Mouse (Mus musculus) lung, postnatal 10 days (tissue): ENCODE results near the gene Nodal.
A peak's percentile ranks its signal among the peaks of the same experiment; 100 is the strongest.
"Not testable (repeated sequence)": the region's sequence is repeated elsewhere in the genome, so short reads cannot be mapped to it uniquely, and the experiment has no call there.

Experiments
- DNase-seq: peaks from one replicate; pipeline ENCODE4 v3.0.0; 2021

Nodal gene

DNA sequence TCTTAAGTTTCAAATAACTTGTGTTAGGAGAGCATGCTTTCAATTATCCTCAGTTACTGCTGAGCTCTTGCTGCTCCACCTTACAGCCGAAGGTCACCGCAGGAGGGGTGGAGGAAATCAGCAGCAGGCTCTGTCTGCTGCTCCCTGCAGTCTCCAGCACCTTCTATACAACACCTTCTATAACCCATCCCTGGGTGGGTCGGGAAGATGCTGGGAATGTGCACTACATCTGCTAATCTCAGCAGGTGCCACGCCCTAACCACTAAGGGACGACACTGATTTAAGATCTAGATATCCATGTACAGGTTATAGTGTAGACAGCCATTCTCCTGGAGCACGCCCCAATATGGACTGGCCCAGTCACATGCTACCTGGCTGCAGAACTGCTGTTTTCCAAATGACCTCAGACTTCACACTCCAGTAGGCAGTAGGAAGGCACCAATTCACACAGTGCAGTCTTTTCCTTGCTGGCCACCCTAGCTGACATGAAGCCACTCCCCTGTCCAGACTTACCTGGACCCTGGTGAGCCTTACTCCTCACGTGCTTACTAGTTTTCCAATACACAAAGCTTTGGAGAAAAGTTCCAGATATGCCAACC is 22.5 kb downstream of the Nodal start:
- DNase-seq, result no peak

DNA sequence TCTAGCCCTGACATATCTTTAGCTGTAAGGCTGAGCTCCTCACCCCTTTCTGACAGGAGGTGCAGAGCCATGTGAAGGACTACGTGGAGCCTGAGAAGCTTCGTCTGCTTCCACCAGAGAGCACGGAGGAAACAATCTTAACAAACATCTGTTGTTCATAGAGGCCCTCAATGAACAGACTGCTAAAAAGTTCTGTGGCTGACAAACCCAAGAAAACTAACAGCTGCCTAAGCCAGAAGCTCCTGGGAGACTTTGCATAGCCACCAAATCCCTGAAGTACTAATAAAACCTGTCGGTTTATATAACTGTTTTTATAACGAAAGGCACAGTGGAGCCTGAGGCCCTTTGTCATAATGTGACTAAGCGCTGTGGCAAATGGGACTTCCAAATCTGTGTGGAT is 25.7 kb downstream of the Nodal start:
- no peak for DNase-seq

DNA sequence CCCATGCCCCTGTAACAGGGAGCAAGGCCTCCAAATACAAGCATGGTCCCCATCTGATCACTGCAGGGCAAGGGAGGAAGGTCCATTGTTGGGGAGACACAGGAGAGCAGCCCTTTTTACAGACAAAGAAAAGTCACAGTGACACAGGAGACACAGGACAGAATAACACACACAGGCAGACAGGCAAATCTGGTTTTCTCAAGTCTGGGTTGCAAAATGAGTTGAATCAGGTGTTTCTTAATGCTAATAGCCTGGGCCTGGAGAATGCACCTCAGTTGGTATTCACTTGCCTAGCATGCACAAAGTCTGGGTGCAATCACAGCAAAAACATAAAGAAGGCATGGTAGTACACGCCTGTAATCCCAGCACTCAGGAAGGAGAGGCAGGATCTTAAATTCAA is 26.1 kb downstream of the Nodal start:
- DNase-seq, result no peak

GRCm38 (mm10) chr10:61445016-61445415 is 27.2 kb downstream of the Nodal start:
- DNase-seq, result no peak

GRCm38 (mm10) chr10:61447581-61448353 is 30.0 kb downstream of the Nodal start:
- no peak for DNase-seq

DNA sequence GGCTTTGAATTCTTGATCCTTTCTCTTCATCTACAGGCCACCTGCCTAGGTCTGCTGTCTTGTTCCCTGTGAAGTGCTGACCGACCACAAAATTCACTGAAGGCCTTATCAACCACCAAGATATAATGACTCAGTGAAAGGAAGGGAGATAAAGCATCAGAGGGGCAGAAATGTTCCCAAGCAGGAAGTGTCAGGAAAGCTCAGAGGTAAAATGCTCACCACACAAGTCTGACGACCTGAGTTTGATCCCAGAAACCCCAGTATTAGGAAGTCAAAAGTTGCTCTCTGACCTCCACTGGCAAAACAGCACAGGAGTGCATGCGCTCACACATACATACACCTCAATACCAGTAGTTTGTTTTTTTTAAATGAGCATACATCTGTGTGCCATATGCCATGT is 31.1 kb downstream of the Nodal start:
- no peak for DNase-seq

- peak; percentile 58 for DNase-seq
Measured at GRCm38 (mm10) chr10:61451463-61451930, 33.7 kb downstream of the Nodal start.

GRCm38 (mm10) chr10:61451931-61452617 is 34.3 kb downstream of the Nodal start:
- DNase-seq, result peak; percentile 52

DNA sequence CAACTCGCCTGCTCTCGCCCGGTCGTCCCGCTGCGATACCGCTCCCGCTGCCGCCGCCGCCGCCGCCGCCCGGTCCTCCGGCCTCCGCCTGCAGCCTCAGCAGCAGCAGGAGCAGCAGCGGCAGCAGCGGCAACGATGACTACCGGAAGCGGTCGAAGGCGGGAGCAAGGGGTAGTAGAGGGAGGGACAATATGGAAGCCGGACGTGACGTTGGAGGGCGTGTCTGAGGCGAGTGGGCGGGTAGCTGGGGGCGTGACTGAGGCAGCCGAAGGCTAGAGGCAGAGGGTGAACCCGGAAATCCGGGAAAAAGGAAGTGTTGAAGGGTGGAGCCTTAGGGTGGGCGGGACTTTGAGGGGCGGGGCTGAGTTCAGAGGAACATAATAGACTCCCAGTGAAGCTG is 34.9 kb downstream of the Nodal start, which contains the start of gene Eif4ebp2:
Gene Eif4ebp2 (minus strand): TSS at position 17 of the 400 bp plus-strand sequence.
- DNase-seq, result peak; percentile 99

DNA sequence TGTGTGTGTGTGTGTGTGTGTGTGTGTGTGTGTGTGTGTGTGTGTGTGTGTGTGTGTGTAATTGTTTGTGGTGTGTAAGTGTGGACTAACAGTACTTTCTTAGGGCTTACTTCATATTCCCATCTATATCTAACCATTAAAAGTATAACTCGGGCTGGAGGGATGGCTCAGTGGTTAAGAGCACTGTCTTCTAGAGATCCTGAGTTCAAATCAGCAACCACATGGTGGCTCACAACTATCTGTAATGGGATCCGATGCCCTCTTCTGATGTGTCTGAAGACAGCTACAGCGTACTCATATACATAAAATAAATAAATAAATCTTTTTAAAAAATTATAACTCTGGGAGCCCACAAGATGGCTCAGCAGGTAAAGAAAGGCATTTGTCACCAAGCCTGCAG is 35.4 kb downstream of the Nodal start:
- not testable (repeated sequence) for DNase-seq

DNA sequence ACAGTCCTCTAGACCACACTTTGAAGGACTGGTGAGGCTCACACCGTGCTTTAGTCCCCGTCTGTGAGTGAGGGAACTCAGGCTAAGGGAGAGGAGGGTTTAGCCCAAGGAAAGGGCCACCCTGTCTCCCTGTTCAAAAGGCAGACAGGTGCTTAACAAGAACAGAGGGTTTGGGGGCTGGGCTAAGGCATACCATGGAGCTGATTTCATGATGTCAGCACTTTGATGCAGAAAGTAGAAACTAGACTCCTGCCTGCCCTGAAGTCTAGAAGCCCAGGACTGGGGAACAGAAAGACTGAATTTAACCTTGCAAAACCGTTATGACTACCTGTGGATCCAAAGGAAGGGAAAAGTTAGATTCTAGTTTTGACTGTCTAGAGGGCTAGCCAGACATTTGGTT is 39.4 kb downstream of the Nodal start:
- DNase-seq, result no peak

GRCm38 (mm10) chr10:61465009-61465408 is 47.2 kb downstream of the Nodal start:
- no peak for DNase-seq

- DNase-seq, result peak; percentile 20
Measured at GRCm38 (mm10) chr10:61466242-61466641, 48.5 kb downstream of the Nodal start.

GRCm38 (mm10) chr10:61466873-61467272 is 49.1 kb downstream of the Nodal start:
- peak; percentile 55 for DNase-seq

- no peak for DNase-seq
Measured at GRCm38 (mm10) chr10:61468900-61469299, 51.1 kb downstream of the Nodal start.

GRCm38 (mm10) chr10:61473640-61474039 is 55.9 kb downstream of the Nodal start:
- no peak for DNase-seq

- no peak for DNase-seq
Measured at GRCm38 (mm10) chr10:61474344-61474743, 56.6 kb downstream of the Nodal start.
